Mouse (Mus musculus): ENCODE results near the gene Fzd7. TPM values are rescaled to one million over a fixed set of nuclear protein-coding genes. Genes with fewer than 3 reads are reported as not detected.

Gene Fzd7
- polyA plus RNA-seq, 1 experiment from 2014 or later = 1.0 TPM

DNA sequence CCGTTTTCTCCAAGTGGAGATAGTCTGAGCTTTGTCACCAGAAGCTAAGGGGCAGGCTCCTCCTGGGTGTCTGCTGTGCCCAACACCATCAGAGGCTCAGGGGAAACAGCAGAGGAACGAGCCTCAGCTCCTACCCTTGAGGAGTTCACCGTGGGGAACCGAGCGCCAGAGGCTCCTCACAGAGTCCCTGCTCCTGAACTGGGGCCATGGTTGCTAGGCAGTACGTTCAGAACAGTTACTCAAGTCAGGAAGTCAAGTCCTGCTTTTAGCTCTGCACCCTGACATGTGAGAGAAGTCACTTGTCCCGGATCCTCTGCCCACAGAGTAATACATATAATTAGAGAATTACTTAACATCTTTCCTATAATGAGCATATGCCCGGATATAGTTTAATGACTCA is 23.3 kb upstream of the Fzd7 start:
- Histone ChIP-seq H3K4me1 (ENCODE audit: control insufficient read depth, low read depth, low read length) (no peaks in the 10 kb centered on the region), H3K4me2 (ENCODE audit: low read depth, low read length) (no peak overlapping the region), H3K27me3 (ENCODE audit: control insufficient read depth, insufficient read depth, low read depth, low read length) (no peaks in the 10 kb centered on the region), H3K36me3 (ENCODE audit: control insufficient read depth, insufficient read depth) (no peaks in the 10 kb centered on the region), H3K4me3 (ENCODE audit: low read depth, low read length) (no peak overlapping the region), H3K27ac (ENCODE audit: low read length) (no peak overlapping the region), H3K9me3 (replicated peaks; ENCODE audit: control insufficient read depth, low read length) (no peaks in the 10 kb centered on the region), H3K9ac (ENCODE audit: low read depth, low read length) (no peak overlapping the region)
- no peak for ATAC-seq (ENCODE audit: low read depth)
- WGBS (ENCODE audit: insufficient replicate concordance) = 28% methylated on average over 8 of the region's 8 CpGs

GRCm38 (mm10) chr1:59464696-59465639 is 17.3 kb upstream of the Fzd7 start:
- Histone ChIP-seq H3K36me3 (ENCODE audit: control insufficient read depth, insufficient read depth) (no peaks in the 10 kb centered on the region), H3K9me3 (replicated peaks; ENCODE audit: control insufficient read depth, low read length) (no peaks in the 10 kb centered on the region), H3K27me3 (ENCODE audit: control insufficient read depth, insufficient read depth, low read depth, low read length) (no peaks in the 10 kb centered on the region), H3K4me2 (ENCODE audit: low read depth, low read length) (no peak overlapping the region), H3K4me3 (ENCODE audit: low read depth, low read length) (no peak overlapping the region), H3K4me1 (ENCODE audit: control insufficient read depth, low read depth, low read length) (no peaks in the 10 kb centered on the region), H3K9ac (ENCODE audit: low read depth, low read length) (no peak overlapping the region), H3K27ac (ENCODE audit: low read length) (no peak overlapping the region)
- WGBS (ENCODE audit: insufficient replicate concordance) = 55% methylated on average over 17 of the region's 17 CpGs
- ATAC-seq (ENCODE audit: low read depth) = no peak

GRCm38 (mm10) chr1:59465640-59466008 is 16.6 kb upstream of the Fzd7 start:
- no peak for ATAC-seq (ENCODE audit: low read depth)
- Histone ChIP-seq H3K9ac (ENCODE audit: low read depth, low read length) (no peak overlapping the region), H3K27ac (ENCODE audit: low read length) (no peak overlapping the region), H3K4me2 (ENCODE audit: low read depth, low read length) (no peak overlapping the region), H3K36me3 (ENCODE audit: control insufficient read depth, insufficient read depth) (no peaks in the 10 kb centered on the region), H3K4me3 (ENCODE audit: low read depth, low read length) (no peak overlapping the region), H3K4me1 (ENCODE audit: control insufficient read depth, low read depth, low read length) (no peaks in the 10 kb centered on the region), H3K9me3 (replicated peaks; ENCODE audit: control insufficient read depth, low read length) (no peaks in the 10 kb centered on the region), H3K27me3 (ENCODE audit: control insufficient read depth, insufficient read depth, low read depth, low read length) (no peaks in the 10 kb centered on the region)
- WGBS (ENCODE audit: insufficient replicate concordance) = 70% methylated on average over 9 of the region's 9 CpGs

DNA sequence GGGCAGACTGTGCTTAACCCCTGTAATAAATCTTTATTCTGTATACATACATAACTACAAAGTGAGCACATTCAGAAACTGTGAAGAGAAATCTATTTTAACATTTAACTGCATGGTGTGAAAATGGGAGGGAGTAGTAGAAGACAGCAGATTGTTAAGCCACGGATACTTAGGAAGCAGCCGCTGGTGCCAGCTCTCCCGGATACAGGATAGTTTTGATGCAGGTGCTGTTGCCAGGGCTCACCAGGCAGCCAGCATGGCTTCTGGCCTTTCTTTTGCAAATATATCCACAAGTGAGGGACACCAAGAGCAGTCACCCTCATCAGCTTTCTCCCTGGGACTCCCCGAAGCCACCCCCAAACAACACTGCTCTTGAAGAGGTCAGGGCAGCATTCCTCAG is 13.1 kb upstream of the Fzd7 start:
- Histone ChIP-seq H3K27ac (ENCODE audit: low read length) (no peak overlapping the region), H3K4me3 (ENCODE audit: low read depth, low read length) (no peak overlapping the region), H3K27me3 (ENCODE audit: control insufficient read depth, insufficient read depth, low read depth, low read length) (no peaks in the 10 kb centered on the region), H3K9me3 (replicated peaks; ENCODE audit: control insufficient read depth, low read length) (no peaks in the 10 kb centered on the region), H3K4me1 (ENCODE audit: control insufficient read depth, low read depth, low read length) (no peaks in the 10 kb centered on the region), H3K9ac (ENCODE audit: low read depth, low read length) (no peak overlapping the region), H3K36me3 (ENCODE audit: control insufficient read depth, insufficient read depth) (no peaks in the 10 kb centered on the region), H3K4me2 (ENCODE audit: low read depth, low read length) (no peak overlapping the region)
- no peak for ATAC-seq (ENCODE audit: low read depth)
- 77% methylated on average over 4 of the region's 4 CpGs for WGBS (ENCODE audit: insufficient replicate concordance)

GRCm38 (mm10) chr1:59470766-59471165 is 11.5 kb upstream of the Fzd7 start:
- WGBS (ENCODE audit: insufficient replicate concordance) = 64% methylated on average over 4 of the region's 4 CpGs
- ATAC-seq (ENCODE audit: low read depth) = no peak

DNA sequence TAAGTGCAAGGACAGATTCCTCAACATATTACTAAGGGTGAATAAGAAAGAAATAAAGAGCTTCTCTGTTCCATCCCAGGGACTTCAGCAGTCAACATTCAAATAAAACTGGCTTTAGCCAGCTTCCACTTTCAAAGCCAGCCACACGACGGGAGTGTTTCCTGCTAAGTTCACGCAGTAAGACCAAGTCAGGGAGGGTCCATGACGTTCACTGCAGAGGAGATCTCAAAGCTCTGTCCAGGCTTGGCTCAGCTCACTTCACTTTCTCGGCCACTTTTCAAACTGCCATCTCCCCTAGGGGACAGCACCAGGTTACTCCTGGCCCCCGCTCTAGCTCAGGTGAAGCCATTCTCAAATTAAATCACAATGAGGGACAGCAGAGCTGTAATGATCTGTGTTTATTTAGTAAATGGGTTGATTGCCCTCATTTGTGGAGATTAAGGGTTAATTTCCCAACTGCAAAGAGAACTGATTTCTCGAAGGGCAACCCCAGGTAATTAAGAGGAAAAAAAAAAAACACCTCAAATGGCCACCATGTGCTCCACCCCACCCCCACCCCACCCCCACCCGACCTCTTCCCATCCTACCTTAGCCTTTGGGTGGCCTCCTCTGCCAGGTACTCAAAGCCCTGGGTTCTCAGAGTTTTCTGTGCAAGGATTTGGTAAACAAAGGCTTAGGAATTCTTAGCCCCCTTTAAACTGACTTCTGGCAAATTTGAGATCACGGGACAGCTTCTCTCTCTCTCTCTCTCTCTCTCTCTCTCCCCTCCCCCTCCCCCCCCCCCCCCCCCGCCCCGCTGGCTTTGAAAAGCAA is 9.7 kb upstream of the Fzd7 start:
- no peak for ATAC-seq (ENCODE audit: low read depth)
- Histone ChIP-seq H3K36me3 (ENCODE audit: control insufficient read depth, insufficient read depth) (no peaks in the 10 kb centered on the region), H3K9ac (ENCODE audit: low read depth, low read length) (no peak overlapping the region), H3K4me2 (ENCODE audit: low read depth, low read length) (no peak overlapping the region), H3K27me3 (ENCODE audit: control insufficient read depth, insufficient read depth, low read depth, low read length) (no peaks in the 10 kb centered on the region), H3K9me3 (replicated peaks; ENCODE audit: control insufficient read depth, low read length) (no peaks in the 10 kb centered on the region), H3K4me3 (ENCODE audit: low read depth, low read length) (no peak overlapping the region), H3K27ac (ENCODE audit: low read length) (no peak overlapping the region), H3K4me1 (ENCODE audit: control insufficient read depth, low read depth, low read length) (no peaks in the 10 kb centered on the region)
- 23% methylated on average over 9 of the region's 11 CpGs for WGBS (ENCODE audit: insufficient replicate concordance)

More at GRCm38 (mm10) chr1:59470766-59471165, 11.5 kb upstream of the Fzd7 start:
- Histone ChIP-seq H3K9me3 (replicated peaks; ENCODE audit: control insufficient read depth, low read length) (no peaks in the 10 kb centered on the region), H3K4me3 (ENCODE audit: low read depth, low read length) (no peak overlapping the region), H3K27me3 (ENCODE audit: control insufficient read depth, insufficient read depth, low read depth, low read length) (no peaks in the 10 kb centered on the region), H3K27ac (ENCODE audit: low read length) (no peak overlapping the region), H3K36me3 (ENCODE audit: control insufficient read depth, insufficient read depth) (no peaks in the 10 kb centered on the region), H3K4me2 (ENCODE audit: low read depth, low read length) (no peak overlapping the region), H3K9ac (ENCODE audit: low read depth, low read length) (no peak overlapping the region), H3K4me1 (ENCODE audit: control insufficient read depth, low read depth, low read length) (no peaks in the 10 kb centered on the region)

- Histone ChIP-seq H3K9me3 (replicated peaks; ENCODE audit: control insufficient read depth, low read length) (no peaks in the 10 kb centered on the region), H3K4me3 (ENCODE audit: low read depth, low read length) (no peak overlapping the region), H3K27me3 (ENCODE audit: control insufficient read depth, insufficient read depth, low read depth, low read length) (no peaks in the 10 kb centered on the region), H3K36me3 (ENCODE audit: control insufficient read depth, insufficient read depth) (no peaks in the 10 kb centered on the region), H3K9ac (ENCODE audit: low read depth, low read length) (no peak overlapping the region), H3K27ac (ENCODE audit: low read length) (no peak overlapping the region), H3K4me2 (ENCODE audit: low read depth, low read length) (no peak overlapping the region), H3K4me1 (ENCODE audit: control insufficient read depth, low read depth, low read length) (no peaks in the 10 kb centered on the region)
- WGBS (ENCODE audit: insufficient replicate concordance) = 43% methylated on average over 4 of the region's 4 CpGs
- no peak for ATAC-seq (ENCODE audit: low read depth)
These were observed 9.1 kb upstream of the Fzd7 start for GRCm38 (mm10) chr1:59473181-59473555.

DNA sequence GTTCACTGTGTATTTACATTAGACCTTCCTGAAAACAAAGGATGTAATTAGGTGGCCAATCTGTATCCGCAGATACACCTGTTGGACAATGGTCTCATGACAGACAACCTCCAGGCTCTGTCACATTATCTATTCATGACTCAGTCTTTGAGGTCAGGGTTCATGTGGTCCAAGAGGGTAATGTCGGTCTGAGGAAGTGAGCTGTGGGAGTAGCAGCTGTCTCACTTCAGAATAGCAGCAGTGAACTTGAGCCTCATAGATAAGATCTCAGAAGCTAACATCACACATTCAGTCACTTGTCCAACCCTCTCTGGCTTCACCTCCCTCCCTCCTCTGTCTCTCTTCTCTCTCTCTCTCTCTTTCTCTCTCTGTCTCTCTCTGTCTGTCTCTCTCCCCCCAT is 6.6 kb upstream of the Fzd7 start:
- no peak overlapping the region for H3K4me3 ChIP-seq (ENCODE audit: low read depth, low read length)
- 23% methylated on average over 2 of the region's 2 CpGs for WGBS (ENCODE audit: insufficient replicate concordance)
- no peak overlapping the region for H3K27ac ChIP-seq (ENCODE audit: low read length)
- 0 out of 2 replicates have a peak, but pooled peaks cover under 1% of the 10 kb centered on the region for H3K4me1 ChIP-seq (ENCODE audit: control insufficient read depth, low read depth, low read length)
- H3K9ac ChIP-seq (ENCODE audit: low read depth, low read length) = no peak overlapping the region
- no peak overlapping the region for H3K4me2 ChIP-seq (ENCODE audit: low read depth, low read length)
- ATAC-seq (ENCODE audit: low read depth) = no peak
- H3K9me3 ChIP-seq (replicated peaks; ENCODE audit: control insufficient read depth, low read length) = no peaks in the 10 kb centered on the region
- no peaks in the 10 kb centered on the region for H3K36me3 ChIP-seq (ENCODE audit: control insufficient read depth, insufficient read depth)
- H3K27me3 ChIP-seq (ENCODE audit: control insufficient read depth, insufficient read depth, low read depth, low read length) = no peaks in the 10 kb centered on the region

DNA sequence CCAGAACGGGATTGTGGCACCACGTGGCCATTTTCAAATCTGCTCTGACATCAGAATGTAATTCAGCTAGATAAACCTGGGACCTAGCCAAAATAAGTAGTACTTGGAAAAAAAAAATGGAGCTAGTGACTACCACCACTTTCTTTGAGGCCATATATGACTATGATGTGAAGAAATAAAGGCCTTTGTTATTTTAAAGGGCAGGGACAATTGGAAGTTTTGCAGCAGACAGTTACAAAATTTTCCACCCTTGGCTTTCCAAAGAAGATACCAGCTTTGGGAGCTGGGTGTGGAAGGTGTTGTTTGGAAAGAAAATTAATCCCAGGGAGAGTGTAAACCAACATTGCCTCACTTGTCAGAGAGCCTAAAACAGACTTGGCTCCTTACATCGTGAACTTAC is 3.3 kb upstream of the Fzd7 start:
- WGBS (ENCODE audit: insufficient replicate concordance) = 60% methylated on average over 3 of the region's 3 CpGs
- Histone ChIP-seq H3K27me3 (ENCODE audit: control insufficient read depth, insufficient read depth, low read depth, low read length) (peaks cover 6% of the 10 kb centered on the region; the same call in 1 of the 2 replicates), H3K4me2 (ENCODE audit: low read depth, low read length) (no peak overlapping the region), H3K27ac (ENCODE audit: low read length) (no peak overlapping the region), H3K9ac (ENCODE audit: low read depth, low read length) (no peak overlapping the region), H3K4me3 (ENCODE audit: low read depth, low read length) (no peak overlapping the region), H3K4me1 (ENCODE audit: control insufficient read depth, low read depth, low read length) (peaks cover 17% of the 10 kb centered on the region), H3K36me3 (ENCODE audit: control insufficient read depth, insufficient read depth) (no peaks in the 10 kb centered on the region), H3K9me3 (replicated peaks; ENCODE audit: control insufficient read depth, low read length) (no peaks in the 10 kb centered on the region)
- ATAC-seq (ENCODE audit: low read depth) = no peak

Data from liver, embryonic 16.5 days (tissue).